Mouse (Mus musculus) CH12F3 (cell line): ENCODE results near the gene Trim61.
"Not testable (repeated sequence)": the region's sequence is repeated elsewhere in the genome, so short reads cannot be mapped to it uniquely, and the experiment has no call there.

Source experiments
- in situ Hi-C: fragments of 300-500 bp; cut with MboI; formaldehyde crosslinking; loops from 2 replicates; pipeline ENCODE4 v1.14.3; 2020; ENCODE audit warnings: low sequenced_read_pairs

The Trim61 gene

GRCm38 (mm10) chr8:65018423-65018822 is at the start of gene Trim61, which contains the start of gene Trim60:
TSS of gene Trim61 (minus strand) at chr8:65018523.
TSS of gene Trim60 (minus strand) at chr8:65018584.
- in situ Hi-C loops = no loop called here

GRCm38 (mm10) chr8:65067694-65068472 is 49.6 kb upstream of the Trim61 start:
- in situ Hi-C loops = no loop called here

GRCm38 (mm10) chr8:65067031-65067430 is 48.7 kb upstream of the Trim61 start:
- in situ Hi-C loops = no loop called here

GRCm38 (mm10) chr8:65065622-65066021 is 47.3 kb upstream of the Trim61 start:
- in situ Hi-C loops = no loop called here

GRCm38 (mm10) chr8:65064071-65064470 is 45.7 kb upstream of the Trim61 start:
- in situ Hi-C loops = no loop called here

- in situ Hi-C loops = no loop called here
These were observed 43.9 kb upstream of the Trim61 start for GRCm38 (mm10) chr8:65062195-65062594.

GRCm38 (mm10) chr8:65056722-65057121 is 38.4 kb upstream of the Trim61 start:
- in situ Hi-C loops = no loop called here

- in situ Hi-C loops = no loop called here
These were observed 35.6 kb upstream of the Trim61 start for GRCm38 (mm10) chr8:65053968-65054367.

GRCm38 (mm10) chr8:65053554-65053953 is 35.2 kb upstream of the Trim61 start:
- in situ Hi-C loops = no loop called here

GRCm38 (mm10) chr8:65047801-65048200 is 29.5 kb upstream of the Trim61 start:
- in situ Hi-C loops = no loop called here

GRCm38 (mm10) chr8:65047193-65047592 is 28.9 kb upstream of the Trim61 start:
- in situ Hi-C loops = no loop called here

GRCm38 (mm10) chr8:65046565-65046964 is 28.2 kb upstream of the Trim61 start:
- in situ Hi-C loops = no loop called here

- in situ Hi-C loops = no loop called here
These were observed 18.8 kb upstream of the Trim61 start, which contains the start of gene Apela for GRCm38 (mm10) chr8:65037117-65037533. TSS of gene Apela (minus strand) at chr8:65037336.

GRCm38 (mm10) chr8:65034136-65034535 is 15.8 kb upstream of the Trim61 start:
- in situ Hi-C loops = no loop called here

GRCm38 (mm10) chr8:65033056-65033455 is 14.7 kb upstream of the Trim61 start:
- in situ Hi-C loops = no loop called here

GRCm38 (mm10) chr8:65032107-65032506 is 13.8 kb upstream of the Trim61 start:
- in situ Hi-C loops = no loop called here

GRCm38 (mm10) chr8:65030735-65031485 is 12.6 kb upstream of the Trim61 start:
- in situ Hi-C loops = no loop called here

GRCm38 (mm10) chr8:65029776-65030175 is 11.5 kb upstream of the Trim61 start:
- in situ Hi-C loops = no loop called here

- in situ Hi-C loops = no loop called here
These were observed 10.8 kb upstream of the Trim61 start for GRCm38 (mm10) chr8:65028959-65029686.

- in situ Hi-C loops = no loop called here
These were observed 4.2 kb upstream of the Trim61 start for GRCm38 (mm10) chr8:65022485-65022884.

GRCm38 (mm10) chr8:65007616-65008015 is 10.7 kb downstream of the Trim61 start:
- in situ Hi-C loops = not testable (repeated sequence)
